Mouse (Mus musculus) liver (tissue): ENCODE data around the gene Cort.
"Not testable (repeated sequence)": the region's sequence is repeated elsewhere in the genome, so short reads cannot be mapped to it uniquely, and the experiment has no call there.

Experiments
- DNase-seq: peaks from one replicate; pipeline ENCODE4 v3.0.0-alpha.2; 2020; ENCODE audit warnings: mixed read lengths

The Cort gene

GRCm38 (mm10) chr4:149126663-149127062, at the start of gene Cort:
Cort (minus strand) TSS chr4:149126763.
- DNase-seq = no peak

GRCm38 (mm10) chr4:149173661-149174060, 47.1 kb upstream of the Cort start:
- no peak for DNase-seq

- no peak for DNase-seq
Measured at GRCm38 (mm10) chr4:149172666-149173065, 46.1 kb upstream of the Cort start.

- DNase-seq = peak; percentile 27
Measured at GRCm38 (mm10) chr4:149172083-149172482, 45.5 kb upstream of the Cort start.

GRCm38 (mm10) chr4:149171581-149171981, 45.0 kb upstream of the Cort start:
- peak; percentile 32 for DNase-seq

- no peak for DNase-seq
Measured at GRCm38 (mm10) chr4:149170394-149170931, 43.9 kb upstream of the Cort start.

GRCm38 (mm10) chr4:149169926-149170325, 43.4 kb upstream of the Cort start:
- DNase-seq = not testable (repeated sequence)

- no peak for DNase-seq
Measured at GRCm38 (mm10) chr4:149168016-149168415, 41.5 kb upstream of the Cort start.

GRCm38 (mm10) chr4:149166957-149167611, 40.5 kb upstream of the Cort start:
- peak; percentile 46 for DNase-seq

GRCm38 (mm10) chr4:149166215-149166946, 39.8 kb upstream of the Cort start, which contains the start of gene Pgd:
Pgd (minus strand) TSS chr4:149166771.
- DNase-seq = peak; percentile 97

GRCm38 (mm10) chr4:149164150-149164549, 37.6 kb upstream of the Cort start:
- DNase-seq = no peak

- DNase-seq = no peak
Measured at GRCm38 (mm10) chr4:149163196-149163595, 36.6 kb upstream of the Cort start.

GRCm38 (mm10) chr4:149161166-149161565, 34.6 kb upstream of the Cort start:
- DNase-seq = no peak

GRCm38 (mm10) chr4:149159891-149160290, 33.3 kb upstream of the Cort start:
- no peak for DNase-seq

- DNase-seq = no peak
Measured at GRCm38 (mm10) chr4:149159203-149159602, 32.6 kb upstream of the Cort start.

- DNase-seq = no peak
Measured at GRCm38 (mm10) chr4:149157415-149157973, 30.9 kb upstream of the Cort start.

- DNase-seq = peak; percentile 23
Measured at GRCm38 (mm10) chr4:149155711-149156110, 29.1 kb upstream of the Cort start.

- DNase-seq = no peak
Measured at GRCm38 (mm10) chr4:149154859-149155258, 28.3 kb upstream of the Cort start.

GRCm38 (mm10) chr4:149150721-149151120, 24.2 kb upstream of the Cort start:
- DNase-seq = no peak

- DNase-seq = no peak
Measured at GRCm38 (mm10) chr4:149150256-149150655, 23.7 kb upstream of the Cort start.

- DNase-seq = peak; percentile 41
Measured at GRCm38 (mm10) chr4:149149611-149150010, 23.0 kb upstream of the Cort start.

GRCm38 (mm10) chr4:149149196-149149595, 22.6 kb upstream of the Cort start:
- DNase-seq = no peak

- no peak for DNase-seq
Measured at GRCm38 (mm10) chr4:149148084-149148483, 21.5 kb upstream of the Cort start.

- DNase-seq = no peak
Measured at GRCm38 (mm10) chr4:149147528-149147927, 21.0 kb upstream of the Cort start.
